Mouse (Mus musculus) limb, embryonic 14.5 days (tissue): ENCODE results near the gene Enpep. TPM values are rescaled to one million over a fixed set of nuclear protein-coding genes. Genes with fewer than 3 reads are reported as not detected.

Source experiments
- ATAC-seq: fragments of 200-750 bp; cut with Nextera tagmentation; 2 replicates; pipeline ENCODE4 v1.8.0; 2017; ENCODE audit warnings: low read depth, moderate number of reproducible peaks, moderate TSS enrichment; ENCODE audit not compliant: low FRiP score
- DNase-seq: peaks from one replicate; pipeline ENCODE4 v3.0.0-alpha.2; 2015; ENCODE audit warnings: low spot score
- H3K27ac ChIP-seq: fragments of 300-500 bp; sonication (generic); replicated peaks from 2 replicates; pipeline ENCODE4 v1.5.1; 2014; ENCODE audit warnings: low read depth, mild to moderate bottlenecking, low read length, moderate library complexity, mixed read lengths
- H3K27me3 ChIP-seq: fragments of 300-500 bp; sonication (generic); 2 replicates; pipeline ENCODE4 v1.6.1; 2014; ENCODE audit warnings: low read length, mixed read lengths; ENCODE audit not compliant: control insufficient read depth, insufficient read depth
- H3K36me3 ChIP-seq: fragments of 300-500 bp; sonication (generic); 2 replicates; pipeline ENCODE4 v1.6.1; 2014; ENCODE audit warnings: mild to moderate bottlenecking, low read length, moderate library complexity, mixed read lengths; ENCODE audit not compliant: control insufficient read depth, insufficient read depth
- H3K4me1 ChIP-seq: fragments of 300-500 bp; sonication (generic); 2 replicates; pipeline ENCODE4 v1.6.1; 2014; ENCODE audit warnings: antibody characterized with exemption, low read length, mixed read lengths; ENCODE audit not compliant: control insufficient read depth, insufficient read depth
- H3K4me2 ChIP-seq: fragments of 300-500 bp; sonication (generic); replicated peaks from 2 replicates; pipeline ENCODE4 v1.6.1; 2014; ENCODE audit warnings: low read depth, mild to moderate bottlenecking, low read length, moderate library complexity; ENCODE audit not compliant: severe bottlenecking
- H3K4me3 ChIP-seq: fragments of 300-500 bp; sonication (generic); replicated peaks from 2 replicates; pipeline ENCODE4 v1.5.1; 2014; ENCODE audit warnings: low read length
- H3K9ac ChIP-seq: fragments of 300-500 bp; sonication (generic); 2 replicates; pipeline ENCODE4 v1.6.1; 2014; ENCODE audit warnings: mild to moderate bottlenecking, low read depth, low read length, moderate library complexity; ENCODE audit not compliant: severe bottlenecking
- H3K9me3 ChIP-seq: fragments of 300-500 bp; sonication (generic); 2 replicates; pipeline ENCODE4 v1.6.1; 2016; ENCODE audit warnings: low read length; ENCODE audit not compliant: control insufficient read depth
- POLR2A ChIP-seq: fragments of 200-500 bp; IDR thresholded peaks from 2 replicates; pipeline ENCODE4 v1.8.0; 2012; ENCODE audit warnings: inconsistent platforms, mild to moderate bottlenecking, moderate library complexity, borderline replicate concordance; ENCODE audit not compliant: insufficient read depth, insufficient read length; ENCODE audit errors: extremely low read depth
- WGBS: fragments of 180-500 bp; shearing (Covaris S2); extraction: QIAGEN DNeasy Blood & Tissue Kit; methylation state at CpG from one replicate; pipeline ENCODE4 v1.1.7; 2014; 5-methylcytosine and 5-hydroxymethylcytosine counted together
- polyA plus RNA-seq, 2 experiments: library from polyadenylated mRNA; depleted of rRNA in 1 of 2; stranded (reverse) in 1 of 2; unstranded in 1 of 2; fragments of >200 nt; fragmentation: Nextera tagmentation in 1 of 2; extraction: Ambion mirVana in 1 of 2; gene quantifications; 2 replicates each; pipeline versions ENCODE4 v1.2.1 to v1.2.3; 2012 to 2014

Enpep gene
- polyA plus RNA-seq (2012; rRNA removed): 2.6 and 3.1 TPM in 2 replicates
- polyA plus RNA-seq (2014; fragmentation: Nextera tagmentation; extraction: Ambion mirVana): 1.7 and 3.0 TPM in 2 replicates

- H3K27ac ChIP-seq: no peak within 1 kb of the TSS
- 0 out of 2 replicates have a peak within 1 kb of the TSS, but pooled peaks have one; percentile 29 for H3K9ac ChIP-seq
- no peak for TF ChIP-seq POLR2A
- DNase-seq (peak; percentile 31), ATAC-seq (peak; percentile 30; the same call in 1 of the 2 replicates)
- no peaks in the 10 kb centered on the region for H3K9me3 ChIP-seq
- no peaks in the 10 kb centered on the region for H3K27me3 ChIP-seq
- H3K4me3 ChIP-seq: peak within 1 kb of the TSS; percentile 21
- peak within 1 kb of the TSS; percentile 46 for H3K4me2 ChIP-seq
- whole genome bisulfite sequencing: 34% methylated on average over 13 of the region's 13 CpGs
- H3K36me3 ChIP-seq: no peaks in the 10 kb centered on the region
- peaks cover 12% of the 10 kb centered on the region for H3K4me1 ChIP-seq
Measured at GRCm38 (mm10) chr3:129332586-129332985, at the start of gene Enpep. Gene Enpep, minus strand, starts transcription at chr3:129332720.

GRCm38 (mm10) chr3:129379109-129379508 is 46.6 kb upstream of the Enpep start:
- no peak for TF ChIP-seq POLR2A
- Histone ChIP-seq H3K27me3 (no peaks in the 10 kb centered on the region), H3K4me1 (no peaks in the 10 kb centered on the region), H3K9ac (no peak overlapping the region), H3K9me3 (no peaks in the 10 kb centered on the region), H3K4me3 (no peak overlapping the region), H3K27ac (no peak overlapping the region), H3K36me3 (no peaks in the 10 kb centered on the region), H3K4me2 (no peak overlapping the region)
- 78% methylated on average over 3 of the region's 3 CpGs for WGBS
- no peak for ATAC-seq
- DNase-seq: no peak

- Histone ChIP-seq H3K4me1 (peaks cover 4% of the 10 kb centered on the region; the same call in 1 of the 2 replicates), H3K4me3 (no peak overlapping the region), H3K4me2 (no peak overlapping the region), H3K27ac (no peak overlapping the region), H3K27me3 (no peaks in the 10 kb centered on the region), H3K9ac (no peak overlapping the region), H3K36me3 (no peaks in the 10 kb centered on the region), H3K9me3 (no peaks in the 10 kb centered on the region)
- no peak for TF ChIP-seq POLR2A
- ATAC-seq (no peak), DNase-seq (no peak)
- 91% methylated on average over 3 of the region's 3 CpGs for WGBS
Measured at GRCm38 (mm10) chr3:129375087-129375486, 42.6 kb upstream of the Enpep start.

GRCm38 (mm10) chr3:129373108-129373507 is 40.6 kb upstream of the Enpep start:
- peaks cover 4% of the 10 kb centered on the region; the same call in 1 of the 2 replicates for H3K4me1 ChIP-seq
- no peak overlapping the region for H3K27ac ChIP-seq
- ATAC-seq (peak; percentile 63; the same call in 1 of the 2 replicates), DNase-seq (no peak)
- no peaks in the 10 kb centered on the region for H3K36me3 ChIP-seq
- no peaks in the 10 kb centered on the region for H3K27me3 ChIP-seq
- H3K4me2 ChIP-seq: no peak overlapping the region
- 21% methylated on average over 2 of the region's 2 CpGs for WGBS
- TF ChIP-seq POLR2A: no peak
- H3K4me3 ChIP-seq: no peak overlapping the region
- no peak overlapping the region for H3K9ac ChIP-seq
- H3K9me3 ChIP-seq: no peaks in the 10 kb centered on the region

- no peak for TF ChIP-seq POLR2A
- H3K9me3 ChIP-seq: no peaks in the 10 kb centered on the region
- H3K4me3 ChIP-seq: no peak overlapping the region
- no peak overlapping the region for H3K4me2 ChIP-seq
- H3K36me3 ChIP-seq: no peaks in the 10 kb centered on the region
- H3K27ac ChIP-seq: no peak overlapping the region
- H3K9ac ChIP-seq: no peak overlapping the region
- DNase-seq: no peak
- no peak for ATAC-seq
- 85% methylated on average over 3 of the region's 3 CpGs for WGBS
- no peaks in the 10 kb centered on the region for H3K27me3 ChIP-seq
- H3K4me1 ChIP-seq: peaks cover 4% of the 10 kb centered on the region; the same call in 1 of the 2 replicates
Measured at GRCm38 (mm10) chr3:129369491-129369890, 37.0 kb upstream of the Enpep start.
